Mouse (Mus musculus) heart, adult 2 months (tissue): ENCODE measurements around the gene Sh3glb1.

Source experiments
- CTCF ChIP-seq: fragments of 200-600 bp; IDR thresholded peaks from 2 replicates; pipeline ENCODE4 v1.8.1; 2022; ENCODE audit warnings: antibody characterized with exemption, mild to moderate bottlenecking, moderate library complexity
- EP300 ChIP-seq: fragments of 200-500 bp; IDR thresholded peaks from 2 replicates; pipeline ENCODE4 v1.6.1; 2011; ENCODE audit warnings: low read depth, low read length, control low read depth; ENCODE audit not compliant: insufficient read depth
- POLR2A ChIP-seq: fragments of 200-500 bp; IDR thresholded peaks from 2 replicates; pipeline ENCODE4 v1.6.1; 2011; ENCODE audit warnings: mild to moderate bottlenecking, low read depth, low read length, control low read depth; ENCODE audit not compliant: insufficient read depth

DNA sequence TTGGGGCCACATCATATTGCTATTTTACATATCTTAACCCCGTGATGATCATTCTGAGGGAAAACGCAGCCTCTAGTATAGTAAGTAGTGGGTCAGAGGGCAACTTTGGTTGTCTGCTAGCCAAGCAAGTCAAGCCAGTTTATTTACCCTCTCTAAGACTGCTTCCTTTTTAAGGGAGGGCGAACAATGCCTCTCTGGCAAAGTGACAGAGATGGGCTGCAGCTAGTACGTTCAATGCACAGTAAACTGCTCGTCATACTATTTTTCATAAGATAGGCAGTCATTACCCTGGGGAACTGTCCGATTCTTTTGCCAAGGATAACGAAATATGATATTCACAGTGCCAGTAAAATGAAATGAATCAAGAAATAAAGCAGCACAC, 1.4 kb downstream of the Sh3glb1 start:
- TF ChIP-seq CTCF (no peak), POLR2A (no peak), EP300 (no peak)
